Mouse (Mus musculus) embryonic facial prominence, embryonic 11.5 days (tissue): Measurements from ENCODE around the gene Rab17. TPM values are rescaled to one million over a fixed set of nuclear protein-coding genes. Genes with fewer than 3 reads are reported as not detected.
A peak's percentile ranks its signal among the peaks of the same experiment; 100 is the strongest.

ENCODE experiments used
- ATAC-seq: fragments of 200-750 bp; cut with Nextera tagmentation; replicated peaks from 2 replicates; pipeline ENCODE4 v1.8.0; 2017; ENCODE audit warnings: low read depth; ENCODE audit not compliant: insufficient number of reproducible peaks, low FRiP score, low TSS enrichment
- DNase-seq: peaks from one replicate; pipeline ENCODE4 v3.0.0-alpha.2; 2015; ENCODE audit warnings: low spot score
- H3K27ac ChIP-seq: fragments of 300-500 bp; sonication (generic); replicated peaks from 2 replicates; pipeline ENCODE4 v1.5.1; 2014; ENCODE audit warnings: mild to moderate bottlenecking, low read depth, low read length, control low read depth
- H3K27me3 ChIP-seq: fragments of 300-500 bp; sonication (generic); 2 replicates; pipeline ENCODE4 v1.6.1; 2014; ENCODE audit warnings: mild to moderate bottlenecking, low read length, moderate library complexity, mixed read lengths; ENCODE audit not compliant: control insufficient read depth, insufficient read depth
- H3K36me3 ChIP-seq: fragments of 300-500 bp; sonication (generic); replicated peaks from 2 replicates; pipeline ENCODE4 v1.6.1; 2014; ENCODE audit warnings: low read depth, mild to moderate bottlenecking, low read length, moderate library complexity, mixed read lengths; ENCODE audit not compliant: control insufficient read depth, insufficient read depth
- H3K4me1 ChIP-seq: fragments of 300-500 bp; sonication (generic); 2 replicates; pipeline ENCODE4 v1.6.1; 2014; ENCODE audit warnings: low read length, mixed read lengths; ENCODE audit not compliant: control insufficient read depth, insufficient read depth
- H3K4me2 ChIP-seq: fragments of 300-500 bp; sonication (generic); 2 replicates; pipeline ENCODE4 v1.6.1; 2014; ENCODE audit warnings: low read depth, mild to moderate bottlenecking, control low read depth, low read length, moderate library complexity
- H3K4me3 ChIP-seq: fragments of 300-500 bp; sonication (generic); 2 replicates; pipeline ENCODE4 v1.5.1; 2014; ENCODE audit warnings: low read depth, low read length, control low read depth
- H3K9ac ChIP-seq: fragments of 300-500 bp; sonication (generic); replicated peaks from 2 replicates; pipeline ENCODE4 v1.6.1; 2014; ENCODE audit warnings: mild to moderate bottlenecking, control low read depth, low read length
- H3K9me3 ChIP-seq: fragments of 300-500 bp; sonication (generic); replicated peaks from 2 replicates; pipeline ENCODE4 v1.6.1; 2016; ENCODE audit warnings: mild to moderate bottlenecking, low read length, inconsistent platforms, mixed read lengths; ENCODE audit not compliant: control insufficient read depth
- WGBS: fragments of 180-500 bp; shearing (Covaris S2); extraction: QIAGEN DNeasy Blood & Tissue Kit; methylation state at CpG from one replicate; pipeline ENCODE4 v1.1.7; 2014; 5-methylcytosine and 5-hydroxymethylcytosine counted together
- polyA plus RNA-seq: library from polyadenylated mRNA; unstranded; fragments of >200 nt; fragmentation: Nextera tagmentation; extraction: Ambion mirVana; gene quantifications from 2 replicates; pipeline ENCODE4 v1.2.1, GENCODE M21; 2014

The Rab17 gene
- polyA plus RNA-seq, result 0.64 and 0.70 TPM in 2 replicates

- no peak for DNase-seq
- ATAC-seq, result no peak
- H3K4me2 ChIP-seq, result no peak within 1 kb of the TSS
These were observed at the start of gene Rab17 for GRCm38 (mm10) chr1:90969347-90969784. TSS of gene Rab17 (minus strand) at chr1:90969661.

GRCm38 (mm10) chr1:91017111-91017758 lies 47.8 kb upstream of the Rab17 start:
- 0 out of 2 replicates have a peak overlapping the region, but pooled peaks have one; percentile 10 for H3K9ac ChIP-seq

More at GRCm38 (mm10) chr1:90969347-90969784, at the start of gene Rab17:
- peaks cover 4% of the 10 kb centered on the region for H3K4me1 ChIP-seq
- H3K27me3 ChIP-seq, result no peaks in the 10 kb centered on the region
- 0 out of 2 replicates have a peak within 1 kb of the TSS, but pooled peaks have one; percentile 1 for H3K9ac ChIP-seq
- H3K4me3 ChIP-seq, result no peak within 1 kb of the TSS
- H3K9me3 ChIP-seq, result no peaks in the 10 kb centered on the region
- no peak within 1 kb of the TSS for H3K27ac ChIP-seq
- H3K36me3 ChIP-seq, result no peaks in the 10 kb centered on the region
- 27% methylated on average over 9 of the region's 9 CpGs for WGBS

GRCm38 (mm10) chr1:91015571-91015970 lies 46.1 kb upstream of the Rab17 start:
- H3K4me1 ChIP-seq, result no peaks in the 10 kb centered on the region; the same call in 1 of the 2 replicates
- H3K4me2 ChIP-seq, result no peak overlapping the region
- DNase-seq (no peak), ATAC-seq (no peak)
- no peaks in the 10 kb centered on the region for H3K36me3 ChIP-seq
- no peaks in the 10 kb centered on the region for H3K27me3 ChIP-seq
- H3K27ac ChIP-seq, result no peak overlapping the region
- no peak overlapping the region for H3K4me3 ChIP-seq
- H3K9me3 ChIP-seq, result no peaks in the 10 kb centered on the region
- 78% methylated on average over 7 of the region's 7 CpGs for WGBS
- H3K9ac ChIP-seq, result no peak overlapping the region

More at GRCm38 (mm10) chr1:91017111-91017758, 47.8 kb upstream of the Rab17 start:
- Histone ChIP-seq H3K36me3 (no peaks in the 10 kb centered on the region), H3K27me3 (no peaks in the 10 kb centered on the region), H3K27ac (0 out of 2 replicates have a peak overlapping the region, but pooled peaks have one; percentile 8), H3K4me1 (no peaks in the 10 kb centered on the region; the same call in 1 of the 2 replicates), H3K4me2 (peak overlapping the region; percentile 17; the same call in 1 of the 2 replicates), H3K9me3 (no peaks in the 10 kb centered on the region), H3K4me3 (no peak overlapping the region)
- 13% methylated on average over 20 of the region's 20 CpGs for WGBS
- ATAC-seq (no peak; the same call in 1 of the 2 replicates), DNase-seq (peak; percentile 26)

- no peak overlapping the region for H3K9ac ChIP-seq
- WGBS, result 70% methylated on average over 3 of the region's 3 CpGs
- no peak for ATAC-seq
- DNase-seq, result peak; percentile 36
- H3K4me2 ChIP-seq, result no peak overlapping the region
- H3K4me1 ChIP-seq, result no peaks in the 10 kb centered on the region; the same call in 1 of the 2 replicates
- no peak overlapping the region for H3K4me3 ChIP-seq
- H3K9me3 ChIP-seq, result no peaks in the 10 kb centered on the region
- no peaks in the 10 kb centered on the region for H3K27me3 ChIP-seq
- no peak overlapping the region for H3K27ac ChIP-seq
- no peaks in the 10 kb centered on the region for H3K36me3 ChIP-seq
These were observed 44.3 kb upstream of the Rab17 start for GRCm38 (mm10) chr1:91013803-91014202.

- H3K4me2 ChIP-seq, result no peak overlapping the region
- WGBS, result 88% methylated on average over 3 of the region's 3 CpGs
- H3K27ac ChIP-seq, result no peak overlapping the region
- H3K4me3 ChIP-seq, result no peak overlapping the region
- H3K9ac ChIP-seq, result no peak overlapping the region
- no peaks in the 10 kb centered on the region for H3K9me3 ChIP-seq
- H3K27me3 ChIP-seq, result no peaks in the 10 kb centered on the region
- no peaks in the 10 kb centered on the region; the same call in 1 of the 2 replicates for H3K4me1 ChIP-seq
- no peak for DNase-seq
- no peak for ATAC-seq
- H3K36me3 ChIP-seq, result no peaks in the 10 kb centered on the region
These were observed 41.9 kb upstream of the Rab17 start for GRCm38 (mm10) chr1:91011336-91011735.

GRCm38 (mm10) chr1:91010716-91011115 lies 41.3 kb upstream of the Rab17 start:
- H3K36me3 ChIP-seq, result no peaks in the 10 kb centered on the region
- H3K4me2 ChIP-seq, result no peak overlapping the region
- WGBS, result 88% methylated on average over 2 of the region's 2 CpGs
- no peak overlapping the region for H3K9ac ChIP-seq
- no peaks in the 10 kb centered on the region for H3K27me3 ChIP-seq
- no peaks in the 10 kb centered on the region for H3K9me3 ChIP-seq
- no peaks in the 10 kb centered on the region; the same call in 1 of the 2 replicates for H3K4me1 ChIP-seq
- ATAC-seq (no peak), DNase-seq (no peak)
- H3K27ac ChIP-seq, result no peak overlapping the region
- no peak overlapping the region for H3K4me3 ChIP-seq

- Histone ChIP-seq H3K9me3 (no peaks in the 10 kb centered on the region), H3K36me3 (no peaks in the 10 kb centered on the region), H3K27ac (no peak overlapping the region), H3K9ac (no peak overlapping the region), H3K4me1 (no peaks in the 10 kb centered on the region; the same call in 1 of the 2 replicates), H3K4me3 (no peak overlapping the region), H3K27me3 (no peaks in the 10 kb centered on the region), H3K4me2 (no peak overlapping the region)
- ATAC-seq (no peak), DNase-seq (no peak)
- WGBS, result 88% methylated on average over 7 of the region's 7 CpGs
These were observed 40.8 kb upstream of the Rab17 start for GRCm38 (mm10) chr1:91010216-91010615.

- Histone ChIP-seq H3K4me3 (no peak overlapping the region), H3K9ac (no peak overlapping the region), H3K27me3 (no peaks in the 10 kb centered on the region), H3K27ac (no peak overlapping the region), H3K4me1 (no peaks in the 10 kb centered on the region; the same call in 1 of the 2 replicates), H3K36me3 (no peaks in the 10 kb centered on the region), H3K9me3 (no peaks in the 10 kb centered on the region), H3K4me2 (no peak overlapping the region)
- DNase-seq (no peak), ATAC-seq (no peak)
- WGBS, result 87% methylated on average over 6 of the region's 6 CpGs
These were observed 39.8 kb upstream of the Rab17 start for GRCm38 (mm10) chr1:91009266-91009665.
